Mouse (Mus musculus) brain, embryonic 14.5 days (tissue): ENCODE results near the gene Galp.

ENCODE experiments used
- CTCF ChIP-seq: fragments of 200-500 bp; IDR thresholded peaks from 2 replicates; pipeline ENCODE4 v1.5.1; 2012; ENCODE audit warnings: inconsistent platforms, mild to moderate bottlenecking, moderate library complexity, borderline replicate concordance; ENCODE audit not compliant: insufficient read depth, insufficient read length; ENCODE audit errors: extremely low read depth
- POLR2A ChIP-seq: fragments of 200-500 bp; IDR thresholded peaks from 2 replicates; pipeline ENCODE4 v1.6.1; 2012; ENCODE audit warnings: mild to moderate bottlenecking, inconsistent platforms, borderline replicate concordance; ENCODE audit not compliant: poor library complexity, insufficient read depth, insufficient read length, severe bottlenecking; ENCODE audit errors: extremely low read depth

DNA sequence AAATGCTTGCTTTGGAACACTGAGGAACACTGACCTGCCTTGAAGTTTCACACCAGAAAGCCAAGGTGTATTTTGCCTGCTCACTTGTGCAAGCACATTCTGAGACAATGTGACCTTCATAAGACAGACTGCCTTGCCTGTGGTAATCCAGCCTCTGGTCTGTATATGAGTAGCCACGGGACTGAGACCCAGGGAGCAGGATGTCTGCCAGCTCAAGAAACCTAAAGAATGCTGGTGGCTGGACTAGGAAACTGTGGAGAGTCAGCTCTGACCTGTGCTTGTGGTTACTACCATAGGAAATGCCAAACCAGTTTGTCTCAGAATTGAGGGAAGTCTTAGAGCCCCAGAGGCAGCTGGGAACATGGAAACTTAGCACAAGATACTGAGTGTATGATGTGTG, 11.5 kb upstream of the Galp start:
- TF ChIP-seq POLR2A, result no peak
- TF ChIP-seq CTCF, result no peak
